Mouse (Mus musculus) lung, adult 2 months (tissue): ENCODE measurements around the gene Gmfb.

Source experiments
- CTCF ChIP-seq: fragments of 200-500 bp; IDR thresholded peaks from 2 replicates; pipeline ENCODE4 v1.5.1; 2011; ENCODE audit warnings: mild to moderate bottlenecking, low read length, control low read depth; ENCODE audit not compliant: insufficient read depth
- POLR2A ChIP-seq: fragments of 200-500 bp; IDR thresholded peaks from 2 replicates; pipeline ENCODE4 v1.6.1; 2011; ENCODE audit warnings: low read depth, mild to moderate bottlenecking, control low read depth, low read length, borderline replicate concordance; ENCODE audit errors: extremely low read depth

DNA sequence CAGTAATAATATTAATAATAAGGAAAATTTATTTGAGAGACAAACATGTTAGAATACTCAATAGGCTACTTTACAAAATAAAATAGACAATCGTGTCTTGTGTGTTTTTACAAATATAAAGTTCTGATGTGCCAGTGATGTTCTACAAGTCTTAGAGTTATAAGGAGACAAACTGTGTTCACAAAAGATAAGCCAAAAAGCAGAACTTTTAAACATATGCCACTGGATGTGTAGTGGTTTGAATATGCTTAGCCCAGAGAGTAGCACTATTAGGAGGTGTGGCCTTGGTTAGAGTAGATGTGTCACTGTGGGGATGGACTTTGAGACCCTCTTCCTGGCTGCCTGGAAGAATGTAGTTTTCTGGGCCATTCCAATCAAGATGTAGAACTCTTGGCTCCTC, 27.7 kb upstream of the Gmfb start:
- TF ChIP-seq CTCF (no peak), POLR2A (no peak)
